Mouse (Mus musculus) embryonic facial prominence, embryonic 11.5 days (tissue): ENCODE results near the gene Il11. TPM values are rescaled to one million over a fixed set of nuclear protein-coding genes. Genes with fewer than 3 reads are reported as not detected.

Experiments
- ATAC-seq: fragments of 200-750 bp; cut with Nextera tagmentation; replicated peaks from 2 replicates; pipeline ENCODE4 v1.8.0; 2017; ENCODE audit warnings: low read depth; ENCODE audit not compliant: insufficient number of reproducible peaks, low FRiP score, low TSS enrichment
- DNase-seq: peaks from one replicate; pipeline ENCODE4 v3.0.0-alpha.2; 2015; ENCODE audit warnings: low spot score
- H3K27ac ChIP-seq: fragments of 300-500 bp; sonication (generic); replicated peaks from 2 replicates; pipeline ENCODE4 v1.5.1; 2014; ENCODE audit warnings: mild to moderate bottlenecking, low read depth, low read length, control low read depth
- H3K27me3 ChIP-seq: fragments of 300-500 bp; sonication (generic); 2 replicates; pipeline ENCODE4 v1.6.1; 2014; ENCODE audit warnings: mild to moderate bottlenecking, low read length, moderate library complexity, mixed read lengths; ENCODE audit not compliant: control insufficient read depth, insufficient read depth
- H3K36me3 ChIP-seq: fragments of 300-500 bp; sonication (generic); replicated peaks from 2 replicates; pipeline ENCODE4 v1.6.1; 2014; ENCODE audit warnings: low read depth, mild to moderate bottlenecking, low read length, moderate library complexity, mixed read lengths; ENCODE audit not compliant: control insufficient read depth, insufficient read depth
- H3K4me1 ChIP-seq: fragments of 300-500 bp; sonication (generic); 2 replicates; pipeline ENCODE4 v1.6.1; 2014; ENCODE audit warnings: low read length, mixed read lengths; ENCODE audit not compliant: control insufficient read depth, insufficient read depth
- H3K4me2 ChIP-seq: fragments of 300-500 bp; sonication (generic); 2 replicates; pipeline ENCODE4 v1.6.1; 2014; ENCODE audit warnings: low read depth, mild to moderate bottlenecking, control low read depth, low read length, moderate library complexity
- H3K4me3 ChIP-seq: fragments of 300-500 bp; sonication (generic); 2 replicates; pipeline ENCODE4 v1.5.1; 2014; ENCODE audit warnings: low read depth, low read length, control low read depth
- H3K9ac ChIP-seq: fragments of 300-500 bp; sonication (generic); replicated peaks from 2 replicates; pipeline ENCODE4 v1.6.1; 2014; ENCODE audit warnings: mild to moderate bottlenecking, control low read depth, low read length
- H3K9me3 ChIP-seq: fragments of 300-500 bp; sonication (generic); replicated peaks from 2 replicates; pipeline ENCODE4 v1.6.1; 2016; ENCODE audit warnings: mild to moderate bottlenecking, low read length, inconsistent platforms, mixed read lengths; ENCODE audit not compliant: control insufficient read depth
- WGBS: fragments of 180-500 bp; shearing (Covaris S2); extraction: QIAGEN DNeasy Blood & Tissue Kit; methylation state at CpG from one replicate; pipeline ENCODE4 v1.1.7; 2014; 5-methylcytosine and 5-hydroxymethylcytosine counted together
- polyA plus RNA-seq: library from polyadenylated mRNA; unstranded; fragments of >200 nt; fragmentation: Nextera tagmentation; extraction: Ambion mirVana; gene quantifications from 2 replicates; pipeline ENCODE4 v1.2.1, GENCODE M21; 2014

The Il11 gene
- polyA plus RNA-seq, 1 experiment from 2014 or later: 0.21 TPM

DNA sequence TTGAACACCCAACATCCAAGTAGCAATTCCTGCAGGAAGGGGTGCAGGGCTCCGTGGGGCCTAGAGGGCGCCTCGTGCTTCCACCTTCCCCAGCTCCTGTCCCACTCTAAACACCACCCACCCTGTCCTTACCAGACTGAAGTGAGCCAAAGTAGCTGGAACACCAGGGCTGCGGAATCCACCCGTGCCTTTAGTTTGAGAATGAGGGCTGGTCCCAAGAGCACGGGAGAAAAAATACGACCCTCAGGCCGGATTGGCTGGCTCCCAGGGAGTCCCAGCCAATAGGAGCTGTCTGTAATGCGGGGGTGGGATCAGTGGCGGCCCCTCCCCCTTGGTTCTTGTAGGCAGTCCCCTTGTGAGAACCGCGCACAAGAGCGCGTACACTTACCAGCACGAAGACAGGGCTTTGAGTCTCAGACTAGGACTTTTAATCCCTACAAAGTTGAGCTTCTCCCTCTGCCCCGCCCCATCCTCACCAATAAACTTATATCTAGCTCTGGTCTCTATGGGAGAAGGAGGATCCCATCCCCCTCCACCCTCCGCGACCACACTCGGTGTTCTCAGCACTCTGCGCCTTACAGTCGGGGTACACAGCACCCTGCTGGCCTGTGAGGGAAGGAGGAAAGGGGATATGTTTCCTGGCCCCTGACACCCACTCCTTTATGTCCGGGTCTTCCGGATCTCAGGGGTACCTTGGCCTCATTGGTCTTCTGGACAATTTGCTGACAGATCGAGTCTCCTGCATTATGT is 29.7 kb downstream of the Il11 start, which contains the start of gene Cox6b2:
Gene Cox6b2, minus strand, starts transcription at position 274 of the 750 bp plus-strand sequence.
- Histone ChIP-seq H3K4me1 (no peaks in the 10 kb centered on the region), H3K27me3 (no peaks in the 10 kb centered on the region), H3K9me3 (no peaks in the 10 kb centered on the region), H3K27ac (peak within 1 kb of the TSS; percentile 9), H3K9ac (peak within 1 kb of the TSS; percentile 11; the same call in 1 of the 2 replicates), H3K4me3 (peak within 1 kb of the TSS; percentile 21), H3K36me3 (no peaks in the 10 kb centered on the region), H3K4me2 (peak within 1 kb of the TSS; percentile 32)
- 4% methylated on average over 24 of the region's 24 CpGs for whole genome bisulfite sequencing
- peak; percentile 95 for DNase-seq
- ATAC-seq: peak; percentile 93

- Histone ChIP-seq H3K4me1 (no peaks in the 10 kb centered on the region), H3K9ac (peak overlapping the region; percentile 11; the same call in 1 of the 2 replicates), H3K27me3 (no peaks in the 10 kb centered on the region), H3K36me3 (no peaks in the 10 kb centered on the region), H3K27ac (peak overlapping the region; percentile 9), H3K9me3 (no peaks in the 10 kb centered on the region), H3K4me3 (peak overlapping the region; percentile 21), H3K4me2 (peak overlapping the region; percentile 32)
- WGBS: 2% methylated on average over 30 of the region's 30 CpGs
- ATAC-seq (peak; percentile 70), DNase-seq (peak; percentile 83)
Observed at GRCm38 (mm10) chr7:4751971-4752820, 30.5 kb downstream of the Il11 start.

- Histone ChIP-seq H3K36me3 (peaks cover 6% of the 10 kb centered on the region), H3K4me2 (no peak overlapping the region), H3K4me3 (no peak overlapping the region), H3K9ac (no peak overlapping the region), H3K27me3 (no peaks in the 10 kb centered on the region), H3K4me1 (no peaks in the 10 kb centered on the region), H3K27ac (no peak overlapping the region), H3K9me3 (no peaks in the 10 kb centered on the region)
- DNase-seq: no peak
- ATAC-seq: no peak
- WGBS: 94% methylated on average over 2 of the region's 2 CpGs
Observed at GRCm38 (mm10) chr7:4749169-4749568, 33.5 kb downstream of the Il11 start.

DNA sequence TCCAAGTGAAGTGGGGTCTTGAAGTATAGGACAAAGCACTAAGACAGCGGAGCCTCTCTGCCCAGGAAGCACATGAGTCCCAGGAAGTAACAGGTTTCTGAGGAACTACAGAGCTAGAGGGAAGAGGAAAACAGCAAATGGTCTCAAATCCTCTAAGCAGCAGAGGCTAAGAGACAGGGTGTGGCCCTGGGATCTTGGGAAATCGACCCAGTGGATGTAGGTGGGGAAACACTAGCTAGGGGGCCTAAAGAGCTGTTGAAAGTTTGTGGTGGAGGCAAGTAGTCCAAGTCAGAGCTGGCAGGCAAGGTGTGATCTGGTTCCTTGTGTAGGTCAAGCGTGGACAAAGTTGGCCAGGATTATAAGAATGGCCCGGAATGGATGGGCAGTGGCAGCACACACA is 34.3 kb downstream of the Il11 start:
- ATAC-seq (no peak), DNase-seq (no peak)
- Histone ChIP-seq H3K27me3 (no peaks in the 10 kb centered on the region), H3K36me3 (peaks cover 6% of the 10 kb centered on the region), H3K4me1 (no peaks in the 10 kb centered on the region), H3K4me2 (no peak overlapping the region), H3K9me3 (no peaks in the 10 kb centered on the region), H3K9ac (no peak overlapping the region), H3K27ac (no peak overlapping the region), H3K4me3 (no peak overlapping the region)
- 78% methylated on average over 4 of the region's 4 CpGs for WGBS

DNA sequence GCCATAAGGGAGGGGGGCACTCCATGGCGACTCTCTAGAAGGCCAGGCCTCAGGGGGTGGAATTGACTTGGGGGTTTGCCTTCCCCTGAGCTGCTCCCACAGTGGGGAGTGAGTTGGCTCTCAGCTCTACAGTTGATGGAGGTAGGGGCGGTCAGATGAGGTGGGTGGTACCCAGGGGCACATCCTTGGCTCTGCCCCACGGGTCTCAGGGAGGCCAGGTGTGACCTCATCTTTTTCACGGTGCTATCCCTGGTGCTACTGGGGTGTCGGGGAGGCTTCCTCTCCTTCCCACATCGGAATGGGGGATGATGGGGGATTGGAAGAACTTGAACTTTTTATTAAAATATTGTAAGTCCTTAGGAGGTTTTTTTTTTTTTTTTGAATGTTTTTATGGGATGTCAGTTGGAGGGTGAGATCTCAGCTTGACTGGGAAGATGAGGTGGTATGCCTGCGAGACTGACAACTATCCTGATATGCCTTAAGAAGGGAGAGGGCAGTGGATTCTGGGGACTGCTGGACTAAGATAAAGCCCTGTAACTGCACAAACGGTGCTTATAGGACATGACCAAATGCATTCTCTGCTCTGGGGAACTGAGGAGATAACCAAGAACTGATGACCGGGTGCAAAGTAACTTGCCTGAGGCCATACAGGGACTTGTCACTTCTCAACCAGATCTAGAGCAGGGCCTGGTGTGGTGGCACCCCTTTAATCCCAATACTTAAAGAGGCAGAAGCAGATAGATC is 35.3 kb downstream of the Il11 start:
- ATAC-seq: no peak
- H3K36me3 ChIP-seq: peaks cover 8% of the 10 kb centered on the region
- 79% methylated on average over 9 of the region's 9 CpGs for WGBS

GRCm38 (mm10) chr7:4746326-4746980 is 36.2 kb downstream of the Il11 start:
- Histone ChIP-seq H3K4me1 (no peaks in the 10 kb centered on the region), H3K4me3 (no peak overlapping the region), H3K9ac (no peak overlapping the region), H3K27ac (no peak overlapping the region), H3K36me3 (peaks cover 8% of the 10 kb centered on the region), H3K9me3 (no peaks in the 10 kb centered on the region), H3K4me2 (no peak overlapping the region), H3K27me3 (no peaks in the 10 kb centered on the region)
- 83% methylated on average over 22 of the region's 22 CpGs for WGBS
- no peak for ATAC-seq
- DNase-seq: no peak

More for the DNA sequence above, 35.3 kb downstream of the Il11 start:
- Histone ChIP-seq H3K9me3 (no peaks in the 10 kb centered on the region), H3K9ac (no peak overlapping the region), H3K27me3 (no peaks in the 10 kb centered on the region), H3K4me1 (no peaks in the 10 kb centered on the region), H3K27ac (no peak overlapping the region), H3K4me2 (no peak overlapping the region), H3K4me3 (no peak overlapping the region)
- DNase-seq: no peak

DNA sequence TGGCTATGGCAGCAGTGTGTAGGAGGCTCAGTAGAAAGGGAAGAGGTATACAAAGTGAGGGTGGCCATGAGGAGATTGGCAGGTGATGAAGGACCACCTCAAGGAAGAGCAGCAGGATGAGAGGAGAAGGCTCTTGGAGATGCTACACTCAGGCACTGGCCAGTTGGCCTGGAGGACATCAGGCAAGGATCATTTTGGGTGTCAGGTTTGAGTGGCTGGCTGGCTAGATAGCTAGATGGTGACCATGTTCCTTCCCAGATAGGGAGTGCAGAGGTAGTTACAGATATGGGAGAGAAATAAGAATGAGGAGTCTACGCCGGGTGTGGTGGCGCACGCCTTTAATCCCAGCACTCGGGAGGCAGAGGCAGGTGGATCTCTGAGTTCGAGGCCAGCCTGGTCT is 37.8 kb downstream of the Il11 start:
- no peak overlapping the region for H3K4me2 ChIP-seq
- H3K9ac ChIP-seq: no peak overlapping the region
- WGBS: 94% methylated on average over 5 of the region's 6 CpGs
- DNase-seq: no peak
- H3K27me3 ChIP-seq: no peaks in the 10 kb centered on the region
- no peak for ATAC-seq
- no peaks in the 10 kb centered on the region for H3K9me3 ChIP-seq
- H3K4me1 ChIP-seq: no peaks in the 10 kb centered on the region
- H3K36me3 ChIP-seq: peaks cover 8% of the 10 kb centered on the region
- no peak overlapping the region for H3K27ac ChIP-seq
- no peak overlapping the region for H3K4me3 ChIP-seq
